Mouse (Mus musculus) Patski (cell line): Measurements from ENCODE around the gene Thg1l. TPM values are rescaled to one million over a fixed set of nuclear protein-coding genes. Genes with fewer than 3 reads are reported as not detected.

Source experiments
- ATAC-seq: fragments of 100-300 bp; one replicate; pipeline ENCODE4 v1.8.0; 2021
- CTCF ChIA-PET: fragments of 350-600 bp; sonication (Branson Sonifier 250); formaldehyde crosslinking; loops from one replicate; lab custom pipeline; 2022; ENCODE audit warnings: inconsistent platforms; lab: Charles Lee
- POLR2A ChIA-PET: fragments of 350-600 bp; sonication (Branson Sonifier 250); formaldehyde crosslinking; loops from one replicate; lab custom pipeline; 2022; ENCODE audit warnings: antibody characterized with exemption, inconsistent platforms; lab: Charles Lee
- DNase-seq: peaks from one replicate; pipeline ENCODE4 v3.0.0-alpha.2; 2011; ENCODE audit warnings: low read depth, low spot score
- H3K27me3 ChIP-seq: fragments of 371-371 bp; one replicate; pipeline ENCODE4 v1.5.1; 2021
- CTCF ChIP-seq: fragments of 100-300 bp; IDR thresholded peaks from one replicate; pipeline ENCODE4 v1.5.1; 2021
- in situ Hi-C: fragments of 300-500 bp; cut with MboI; formaldehyde crosslinking; loops from 3 replicates; pipeline ENCODE4 v1.11.1; 2018; ENCODE audit warnings: low pct_unique_long_range_greater_than_20kb, mixed read lengths
- polyA plus RNA-seq: library from polyadenylated mRNA; unstranded; gene quantifications from one replicate; pipeline ENCODE4 v1.2.3, GENCODE M21; 2021

The Thg1l gene
- polyA plus RNA-seq, 1 experiment from 2014 or later = 9.6 TPM

- no peak for ATAC-seq
- ChIA-PET CTCF (no interaction called here), POLR2A (no interaction called here)
- H3K27me3 ChIP-seq = no peaks in the 10 kb centered on the region
- no peak for TF ChIP-seq CTCF
- DNase-seq = no peak
- in situ Hi-C loops = no loop called here
These were observed 47.2 kb downstream of the Thg1l start for GRCm38 (mm10) chr11:45908070-45908469.

GRCm38 (mm10) chr11:45907301-45907700 lies 48.0 kb downstream of the Thg1l start:
- ChIA-PET POLR2A (no interaction called here), CTCF (no interaction called here)
- no peak for DNase-seq
- in situ Hi-C loops = no loop called here
- no peaks in the 10 kb centered on the region for H3K27me3 ChIP-seq
- TF ChIP-seq CTCF = no peak
- ATAC-seq = no peak

- TF ChIP-seq CTCF = no peak
- H3K27me3 ChIP-seq = no peaks in the 10 kb centered on the region
- CTCF ChIA-PET = interaction anchor here (1.0 kb wide), 2 partner anchors 11 to 228 kb away, joined by 3 read pairs; no protein-coding TSS in a partner anchor
- no peak for ATAC-seq
- POLR2A ChIA-PET = no interaction called here
- no peak for DNase-seq
- in situ Hi-C loops = no loop called here
These were observed 49.0 kb downstream of the Thg1l start for GRCm38 (mm10) chr11:45906109-45906786.

- no peak for ATAC-seq
- in situ Hi-C loops = no loop called here
- TF ChIP-seq CTCF = no peak
- ChIA-PET POLR2A (no interaction called here), CTCF (interaction anchor here (1.3 kb wide), 1 partner anchor 16 kb away, joined by 3 read pairs; no protein-coding TSS in a partner anchor)
- DNase-seq = no peak
- H3K27me3 ChIP-seq = no peaks in the 10 kb centered on the region
These were observed 54.9 kb downstream of the Thg1l start for GRCm38 (mm10) chr11:45900233-45901015.

- CTCF ChIA-PET = interaction anchor here (1.4 to 1.9 kb wide), 2 partner anchors 11 to 99 kb away, joined by 3 to 6 read pairs; no protein-coding TSS in a partner anchor
- TF ChIP-seq CTCF = no peak
- no peaks in the 10 kb centered on the region for H3K27me3 ChIP-seq
- DNase-seq = no peak
- POLR2A ChIA-PET = no interaction called here
- in situ Hi-C loops = no loop called here
- ATAC-seq = no peak
These were observed 57.9 kb downstream of the Thg1l start for GRCm38 (mm10) chr11:45897392-45897791.

Other genes starting within 250 kb of the Thg1l start
- gene Clint1, start 103.4 kb downstream of the Thg1l start, polyA plus RNA-seq = 76.3 TPM
- 4.3 TPM for gene Lsm11, start 10.6 kb downstream of the Thg1l start, polyA plus RNA-seq
- gene Sox30, start 24.8 kb upstream of the Thg1l start, polyA plus RNA-seq = not detected
- gene Gm12166, start 96.8 kb upstream of the Thg1l start, polyA plus RNA-seq = 9.3 TPM
- 0.08 TPM for gene Adam19, start 100.5 kb upstream of the Thg1l start, polyA plus RNA-seq
- gene Nipal4, start 211.0 kb upstream of the Thg1l start, polyA plus RNA-seq = not detected